In genomic region chr10:86022474-86022816, GRCm38 (mm10) we compare ENCODE assay signal across 8 mouse cellular contexts. TPM values are rescaled to one million over a fixed set of nuclear protein-coding genes. Genes with fewer than 3 reads are reported as not detected.
DNase-seq lines count a peak whose midpoint lies in the region; ATAC-seq and TF ChIP-seq lines count a peak whose summit lies in the region.

No protein-coding gene starts in this region.

- no peaks in the 10 kb centered on the region for H3K27me3 ChIP-seq in kidney, postnatal 0 days (ENCODE audit: insufficient read depth, low read length)
- no peaks in the 10 kb centered on the region for H3K27me3 ChIP-seq in embryonic facial prominence, embryonic 12.5 days
- no peaks in the 10 kb centered on the region for H3K27me3 ChIP-seq in intestine, embryonic 16.5 days (replicated peaks; ENCODE audit: control insufficient read depth, insufficient read depth, low read length)
- H3K27me3 ChIP-seq in neural tube, embryonic 13.5 days, result no peaks in the 10 kb centered on the region

- H3K4me2 ChIP-seq in kidney, postnatal 0 days (ENCODE audit: low read length), result peak overlapping the region; percentile 73
- H3K4me2 ChIP-seq in embryonic facial prominence, embryonic 12.5 days (replicated peaks), result peak overlapping the region; percentile 68
- H3K4me2 ChIP-seq in intestine, embryonic 16.5 days (ENCODE audit: low read depth, low read length), result peak overlapping the region; percentile 57
- H3K4me2 ChIP-seq in neural tube, embryonic 13.5 days, result peak overlapping the region; percentile 76

- TF ChIP-seq CTCF in kidney, postnatal 0 days (IDR thresholded peaks at IDR 0.05; ENCODE audit: low read depth), result no peak

- H3K9me3 ChIP-seq in kidney, postnatal 0 days (replicated peaks; ENCODE audit: low read length), result no peaks in the 10 kb centered on the region
- H3K9me3 ChIP-seq in embryonic facial prominence, embryonic 12.5 days, result no peaks in the 10 kb centered on the region
- no peaks in the 10 kb centered on the region for H3K9me3 ChIP-seq in intestine, embryonic 16.5 days (ENCODE audit: control insufficient read depth, low read length)
- H3K9me3 ChIP-seq in neural tube, embryonic 13.5 days, result no peaks in the 10 kb centered on the region

- H3K4me1 ChIP-seq in kidney, postnatal 0 days (replicated peaks; ENCODE audit: insufficient read depth, low read length), result no peaks in the 10 kb centered on the region
- 0 out of 2 replicates have a peak, but pooled peaks cover 5% of the 10 kb centered on the region for H3K4me1 ChIP-seq in embryonic facial prominence, embryonic 12.5 days
- peaks cover 3% of the 10 kb centered on the region for H3K4me1 ChIP-seq in intestine, embryonic 16.5 days (ENCODE audit: control insufficient read depth, insufficient read depth, low read length)
- peaks cover 12% of the 10 kb centered on the region for H3K4me1 ChIP-seq in neural tube, embryonic 13.5 days (replicated peaks)

- no peak for ATAC-seq in kidney, postnatal 0 days (replicated peaks; ENCODE audit: low FRiP score, low read depth)
- no peak for ATAC-seq in embryonic facial prominence, embryonic 12.5 days (ENCODE audit: insufficient number of reproducible peaks, insufficient read depth, low FRiP score, low TSS enrichment)
- peak; percentile 30 for ATAC-seq in intestine, embryonic 16.5 days
- peak; percentile 8; the same call in 1 of the 2 replicates for ATAC-seq in neural tube, embryonic 13.5 days (ENCODE audit: low read depth)

- H3K4me3 ChIP-seq in kidney, postnatal 0 days (replicated peaks; ENCODE audit: low read depth, low read length), result peak overlapping the region; percentile 84
- H3K4me3 ChIP-seq in embryonic facial prominence, embryonic 12.5 days, result peak overlapping the region; percentile 91
- peak overlapping the region; percentile 69 for H3K4me3 ChIP-seq in intestine, embryonic 16.5 days (ENCODE audit: low read length)
- H3K4me3 ChIP-seq in neural tube, embryonic 13.5 days, result peak overlapping the region; percentile 87

- H3K9ac ChIP-seq in kidney, postnatal 0 days (ENCODE audit: low read depth, low read length), result peak overlapping the region; percentile 90
- H3K9ac ChIP-seq in embryonic facial prominence, embryonic 12.5 days, result peak overlapping the region; percentile 82; the same call in 1 of the 2 replicates
- peak overlapping the region; percentile 83 for H3K9ac ChIP-seq in intestine, embryonic 16.5 days (ENCODE audit: low read depth, low read length)
- peak overlapping the region; percentile 89 for H3K9ac ChIP-seq in neural tube, embryonic 13.5 days

- no peak for DNase-seq in kidney, postnatal 0 days (ENCODE audit: low spot score)
- DNase-seq in kidney, postnatal 36 days, result no peak
- DNase-seq in right cerebral cortex, postnatal 36 days (ENCODE audit: low spot score in 2 of 2), result no peak
- no peak for DNase-seq in layer of hippocampus, adult 9-11 months
- DNase-seq in cerebellum, adult 8-10 months, result no peak

- H3K27ac ChIP-seq in kidney, postnatal 0 days, result peak overlapping the region; percentile 96
- no peak overlapping the region for H3K27ac ChIP-seq in embryonic facial prominence, embryonic 12.5 days
- peak overlapping the region; percentile 96 for H3K27ac ChIP-seq in intestine, embryonic 16.5 days (ENCODE audit: low read length)
- H3K27ac ChIP-seq in neural tube, embryonic 13.5 days (replicated peaks), result peak overlapping the region; percentile 87; the same call in 1 of the 2 replicates

- WGBS in kidney, postnatal 0 days, result 3% methylated on average over 6 of the region's 6 CpGs
- WGBS in embryonic facial prominence, embryonic 12.5 days, result 6% methylated on average over 6 of the region's 6 CpGs
- WGBS in intestine, embryonic 16.5 days, result 6% methylated on average over 6 of the region's 6 CpGs
- WGBS in neural tube, embryonic 13.5 days, result 8% methylated on average over 6 of the region's 6 CpGs

- H3K36me3 ChIP-seq in kidney, postnatal 0 days (ENCODE audit: insufficient read depth, low read length), result 0 out of 2 replicates have a peak, but pooled peaks cover 4% of the 10 kb centered on the region
- H3K36me3 ChIP-seq in embryonic facial prominence, embryonic 12.5 days, result peaks cover 5% of the 10 kb centered on the region; the same call in 1 of the 2 replicates
- no peaks in the 10 kb centered on the region for H3K36me3 ChIP-seq in intestine, embryonic 16.5 days (ENCODE audit: control insufficient read depth, insufficient read depth, low read length)
- no peaks in the 10 kb centered on the region; the same call in 1 of the 2 replicates for H3K36me3 ChIP-seq in neural tube, embryonic 13.5 days

RNA-seq across cellular contexts. Expression of gene Fbxo7, which starts 0.7 kb away (rescaled TPM):
- 41.0 and 42.9 TPM in 2 replicates for polyA plus RNA-seq in kidney, postnatal 0 days (2015; fragmentation: Nextera tagmentation; extraction: Ambion mirVana)
- polyA plus RNA-seq in embryonic facial prominence, embryonic 12.5 days (2016; fragmentation: Nextera tagmentation; extraction: Ambion mirVana), result 25.0 and 27.9 TPM in 2 replicates
- polyA plus RNA-seq in intestine, embryonic 16.5 days (2015; fragmentation: Nextera tagmentation; extraction: Ambion mirVana), result 29.9 and 32.8 TPM in 2 replicates
- 21.3 and 26.0 TPM in 2 replicates for polyA plus RNA-seq in neural tube, embryonic 13.5 days (2015; fragmentation: Nextera tagmentation; extraction: Ambion mirVana)

RNA-seq across cellular contexts. Expression of gene Bpifc, which starts 10.8 kb away (rescaled TPM):
- 0.25 and 0.38 TPM in 2 replicates for polyA plus RNA-seq in kidney, postnatal 0 days (2015; fragmentation: Nextera tagmentation; extraction: Ambion mirVana)
- not detected in 2 replicates for polyA plus RNA-seq in embryonic facial prominence, embryonic 12.5 days (2016; fragmentation: Nextera tagmentation; extraction: Ambion mirVana)
- 0.05 TPM in 1 of 2 replicates, not detected in the other for polyA plus RNA-seq in intestine, embryonic 16.5 days (2015; fragmentation: Nextera tagmentation; extraction: Ambion mirVana)
- polyA plus RNA-seq in neural tube, embryonic 13.5 days (2015; fragmentation: Nextera tagmentation; extraction: Ambion mirVana), result not detected in 2 replicates

Comparison
In these comparisons a context has a peak if more than half of its experiments do, and no peak if none do; other contexts are left out.
1. ATAC-seq: peak in intestine, embryonic 16.5 days (single experiment) and neural tube, embryonic 13.5 days (single experiment); none in kidney, postnatal 0 days (single experiment) and embryonic facial prominence, embryonic 12.5 days (single experiment).
2. Peak in every context shown above with its lines, with median percentiles within 50 percentile points of each other: H3K4me2 ChIP-seq, H3K4me3 ChIP-seq and H3K9ac ChIP-seq.